Mouse (Mus musculus) large intestine, adult 2 months (tissue): ENCODE results near the gene Sox5. TPM values are rescaled to one million over a fixed set of nuclear protein-coding genes. Genes with fewer than 3 reads are reported as not detected.

Experiments used
- DNase-seq: peaks from one replicate; pipeline ENCODE4 v3.0.0-alpha.2; 2012; ENCODE audit warnings: low read depth, low spot score
- WGBS: fragments of 180-500 bp; shearing (Covaris S2); methylation state at CpG from one replicate; pipeline ENCODE4 v1.1.7; 2018; 5-methylcytosine and 5-hydroxymethylcytosine counted together
- polyA plus RNA-seq: library from polyadenylated mRNA; depleted of rRNA; stranded (reverse); fragments of >200 nt; gene quantifications from 2 replicates; pipeline ENCODE4 v1.2.3, GENCODE M21; 2012

Gene Sox5
- polyA plus RNA-seq, 1 experiment = 0.55 TPM

GRCm38 (mm10) chr6:144370699-144371098 lies 411.1 kb downstream of the Sox5 start:
- WGBS = 32% methylated on average over 10 of the region's 10 CpGs
- no peak for DNase-seq

DNA sequence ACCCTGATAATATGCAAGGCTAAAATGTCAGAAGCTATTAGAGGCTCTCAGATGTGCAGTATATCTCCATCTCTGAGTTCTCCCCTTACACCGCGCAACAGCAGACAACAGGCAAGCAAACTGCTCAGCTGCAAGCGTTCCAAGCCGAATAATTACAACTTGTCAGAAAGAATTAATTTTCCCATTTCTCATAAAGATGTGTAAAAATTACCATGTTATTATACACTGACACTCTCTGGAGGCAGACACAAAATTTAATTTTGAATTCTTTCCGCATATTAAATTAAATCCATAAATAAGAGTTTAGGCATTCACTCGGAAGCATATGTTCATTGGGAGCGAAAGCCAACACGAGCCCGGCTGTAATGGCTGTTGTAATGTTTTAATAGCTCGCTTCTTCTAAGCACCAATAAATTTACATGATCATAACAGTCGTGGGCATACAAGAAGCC lies 414.1 kb downstream of the Sox5 start:
- 79% methylated on average over 11 of the region's 11 CpGs for WGBS
- no peak for DNase-seq

GRCm38 (mm10) chr6:144361267-144362038 lies 420.3 kb downstream of the Sox5 start:
- WGBS = 37% methylated on average over 5 of the region's 5 CpGs
- DNase-seq = no peak

GRCm38 (mm10) chr6:144357081-144357480 lies 424.7 kb downstream of the Sox5 start:
- 77% methylated on average over 4 of the region's 4 CpGs for WGBS
- no peak for DNase-seq

GRCm38 (mm10) chr6:144351049-144351448 lies 430.7 kb downstream of the Sox5 start:
- WGBS = 59% methylated on average over 6 of the region's 6 CpGs
- no peak for DNase-seq

- no peak for DNase-seq
- 65% methylated on average over 11 of the region's 11 CpGs for WGBS
These were observed 438.4 kb downstream of the Sox5 start for GRCm38 (mm10) chr6:144343338-144343737.

- 97% methylated on average over 3 of the region's 3 CpGs for WGBS
- no peak for DNase-seq
These were observed 442.2 kb downstream of the Sox5 start for GRCm38 (mm10) chr6:144339554-144339953.

- DNase-seq = no peak
- 73% methylated on average over 13 of the region's 13 CpGs for WGBS
These were observed 442.8 kb downstream of the Sox5 start for GRCm38 (mm10) chr6:144339006-144339405.

GRCm38 (mm10) chr6:144338221-144338620 lies 443.6 kb downstream of the Sox5 start:
- WGBS = 80% methylated on average over 4 of the region's 4 CpGs
- DNase-seq = no peak

- no peak for DNase-seq
- WGBS = 73% methylated on average over 14 of the region's 14 CpGs
These were observed 444.3 kb downstream of the Sox5 start for GRCm38 (mm10) chr6:144337436-144337969.

- WGBS = 89% methylated on average over 4 of the region's 4 CpGs
These were observed 445.0 kb downstream of the Sox5 start for GRCm38 (mm10) chr6:144336789-144337188.

DNA sequence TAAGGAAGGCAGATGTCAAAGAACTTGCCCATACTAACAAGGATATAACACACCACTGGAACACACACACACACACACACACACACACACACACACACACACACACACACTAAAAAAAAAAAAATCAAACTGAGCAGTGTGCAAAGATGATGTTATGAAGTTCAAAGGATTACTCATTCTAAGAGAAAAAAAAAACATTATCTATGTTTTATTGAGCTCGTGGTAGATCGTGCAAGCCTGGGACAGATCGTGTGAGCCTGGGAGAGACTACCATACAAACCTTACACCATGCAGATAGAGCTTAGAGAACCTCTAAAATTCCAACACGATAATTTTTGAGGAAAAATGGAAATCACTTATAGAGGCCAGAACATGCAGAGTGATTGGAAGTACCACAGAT lies 448.6 kb downstream of the Sox5 start:
- 70% methylated on average over 4 of the region's 4 CpGs for WGBS
- DNase-seq = no peak

More at GRCm38 (mm10) chr6:144336789-144337188, 445.0 kb downstream of the Sox5 start:
- DNase-seq = no peak

- peak; percentile 13 for DNase-seq
- WGBS = 33% methylated on average over 4 of the region's 4 CpGs
These were observed 449.8 kb downstream of the Sox5 start for GRCm38 (mm10) chr6:144332027-144332426.

- WGBS = 92% methylated on average over 2 of the region's 2 CpGs
- no peak for DNase-seq
These were observed 452.4 kb downstream of the Sox5 start for GRCm38 (mm10) chr6:144329311-144329930.

- DNase-seq = no peak
- 89% methylated on average over 4 of the region's 4 CpGs for WGBS
These were observed 453.0 kb downstream of the Sox5 start for GRCm38 (mm10) chr6:144328779-144329178.

GRCm38 (mm10) chr6:144326817-144327216 lies 455.0 kb downstream of the Sox5 start:
- no peak for DNase-seq
- WGBS = 70% methylated on average over 3 of the region's 3 CpGs

GRCm38 (mm10) chr6:144323372-144323771 lies 458.4 kb downstream of the Sox5 start:
- WGBS = 70% methylated on average over 4 of the region's 4 CpGs
- DNase-seq = no peak

DNA sequence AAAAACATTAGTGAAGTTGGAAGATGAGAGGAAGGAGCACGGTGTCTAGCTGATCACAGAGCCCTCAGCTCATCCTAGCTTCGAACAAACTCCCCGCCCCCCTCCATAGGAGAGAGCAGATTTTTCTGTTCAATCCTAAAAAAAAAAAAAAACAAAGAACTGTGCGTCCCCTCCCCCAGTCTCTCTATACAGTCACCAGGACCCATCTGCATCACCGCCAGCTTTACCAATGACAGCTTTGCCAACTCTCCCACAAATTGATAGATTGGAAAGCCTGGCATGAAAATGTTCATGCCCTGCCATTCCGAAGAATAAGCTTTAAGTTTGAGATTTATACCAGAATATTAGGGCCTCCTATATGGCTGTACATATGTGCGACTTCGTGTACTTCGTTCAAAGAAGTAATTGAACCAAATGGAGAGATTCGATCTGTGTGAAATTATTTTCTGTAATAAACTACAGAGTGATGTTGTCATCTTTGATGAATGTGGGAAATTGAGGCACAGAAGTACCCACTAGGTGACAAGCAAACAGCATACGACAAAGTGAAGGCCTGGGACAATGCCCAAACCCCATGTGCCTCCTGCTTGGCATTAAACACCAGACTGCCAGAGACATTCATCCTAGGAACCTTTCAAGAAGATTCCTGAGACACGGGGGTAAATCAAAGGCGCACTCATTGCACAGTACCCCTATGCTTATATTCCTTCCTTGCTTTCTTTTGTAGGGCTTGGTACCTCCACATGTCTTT lies 459.3 kb downstream of the Sox5 start:
- DNase-seq = no peak
- 94% methylated on average over 13 of the region's 13 CpGs for WGBS

GRCm38 (mm10) chr6:144320327-144320726 lies 461.4 kb downstream of the Sox5 start:
- no peak for DNase-seq

- 74% methylated on average over 6 of the region's 6 CpGs for WGBS
- DNase-seq = no peak
These were observed 462.1 kb downstream of the Sox5 start for GRCm38 (mm10) chr6:144319717-144320116.
